Mouse (Mus musculus) lung, embryonic 15.5 days (tissue): ENCODE results near the gene Ctf2. TPM values are rescaled to one million over a fixed set of nuclear protein-coding genes. Genes with fewer than 3 reads are reported as not detected.

ENCODE experiments used
- ATAC-seq: fragments of 200-750 bp; cut with Nextera tagmentation; 2 replicates; pipeline ENCODE4 v1.8.0; 2017; ENCODE audit warnings: moderate number of reproducible peaks, borderline replicate concordance; ENCODE audit not compliant: low FRiP score, low TSS enrichment; ENCODE audit errors: extremely low read depth
- H3K27ac ChIP-seq: fragments of 300-500 bp; sonication (generic); 2 replicates; pipeline ENCODE4 v1.5.1; 2015; ENCODE audit warnings: moderate library complexity, mild to moderate bottlenecking, inconsistent platforms
- H3K27me3 ChIP-seq: fragments of 300-500 bp; sonication (generic); 2 replicates; pipeline ENCODE4 v1.6.1; 2015; ENCODE audit warnings: inconsistent platforms
- H3K36me3 ChIP-seq: fragments of 300-500 bp; sonication (generic); 2 replicates; pipeline ENCODE4 v1.6.1; 2015; ENCODE audit warnings: inconsistent platforms
- H3K4me1 ChIP-seq: fragments of 300-500 bp; sonication (generic); 2 replicates; pipeline ENCODE4 v1.6.1; 2015; ENCODE audit warnings: inconsistent platforms
- H3K4me2 ChIP-seq: fragments of 300-500 bp; sonication (generic); 2 replicates; pipeline ENCODE4 v1.6.1; 2015; ENCODE audit warnings: inconsistent platforms, mild to moderate bottlenecking, moderate library complexity
- H3K4me3 ChIP-seq: fragments of 300-500 bp; sonication (generic); 2 replicates; pipeline ENCODE4 v1.5.1; 2015; ENCODE audit warnings: mild to moderate bottlenecking, inconsistent platforms
- H3K9ac ChIP-seq: fragments of 300-500 bp; sonication (generic); 2 replicates; pipeline ENCODE4 v1.6.1; 2015; ENCODE audit warnings: inconsistent platforms
- H3K9me3 ChIP-seq: fragments of 300-500 bp; sonication (generic); 2 replicates; pipeline ENCODE4 v1.6.1; 2016; ENCODE audit warnings: inconsistent platforms
- WGBS: fragments of 180-500 bp; shearing (Covaris S2); methylation state at CpG from one replicate; pipeline ENCODE4 v1.1.7; 2015; 5-methylcytosine and 5-hydroxymethylcytosine counted together
- polyA plus RNA-seq: library from polyadenylated mRNA; unstranded; fragments of >200 nt; fragmentation: Nextera tagmentation; extraction: Ambion mirVana; gene quantifications from 2 replicates; pipeline ENCODE4 v1.2.1, GENCODE M21; 2015

The Ctf2 gene
- polyA plus RNA-seq, 1 experiment from 2014 or later, result 0.16 TPM

- Histone ChIP-seq H3K9ac (no peak overlapping the region), H3K4me2 (no peak overlapping the region), H3K4me3 (no peak overlapping the region), H3K27ac (no peak overlapping the region), H3K4me1 (peaks cover 2% of the 10 kb centered on the region; the same call in 1 of the 2 replicates), H3K36me3 (peaks cover 79% of the 10 kb centered on the region), H3K9me3 (no peaks in the 10 kb centered on the region), H3K27me3 (no peaks in the 10 kb centered on the region)
- 62% methylated on average over 5 of the region's 5 CpGs for WGBS
- ATAC-seq, result no peak
Observed at GRCm38 (mm10) chr7:127753158-127753557, 21.2 kb upstream of the Ctf2 start.

GRCm38 (mm10) chr7:127752069-127752468, 20.1 kb upstream of the Ctf2 start:
- no peak overlapping the region for H3K9ac ChIP-seq
- 92% methylated on average over 27 of the region's 27 CpGs for WGBS
- H3K27me3 ChIP-seq, result no peaks in the 10 kb centered on the region
- no peak overlapping the region for H3K4me2 ChIP-seq
- no peak for ATAC-seq
- H3K36me3 ChIP-seq, result peaks cover 71% of the 10 kb centered on the region
- H3K4me1 ChIP-seq, result peaks cover 12% of the 10 kb centered on the region
- no peak overlapping the region for H3K27ac ChIP-seq
- no peaks in the 10 kb centered on the region for H3K9me3 ChIP-seq
- no peak overlapping the region for H3K4me3 ChIP-seq

GRCm38 (mm10) chr7:127751619-127752018, 19.7 kb upstream of the Ctf2 start:
- ATAC-seq, result no peak
- H3K36me3 ChIP-seq, result peaks cover 66% of the 10 kb centered on the region
- H3K4me2 ChIP-seq, result no peak overlapping the region
- WGBS, result 87% methylated on average over 5 of the region's 5 CpGs
- no peak overlapping the region for H3K4me3 ChIP-seq
- H3K27ac ChIP-seq, result no peak overlapping the region
- no peaks in the 10 kb centered on the region for H3K27me3 ChIP-seq
- no peak overlapping the region for H3K9ac ChIP-seq
- no peaks in the 10 kb centered on the region for H3K9me3 ChIP-seq
- H3K4me1 ChIP-seq, result peaks cover 12% of the 10 kb centered on the region

- Histone ChIP-seq H3K9ac (no peak overlapping the region), H3K27me3 (no peaks in the 10 kb centered on the region), H3K27ac (no peak overlapping the region), H3K9me3 (no peaks in the 10 kb centered on the region), H3K4me3 (no peak overlapping the region), H3K4me2 (no peak overlapping the region), H3K4me1 (peaks cover 12% of the 10 kb centered on the region), H3K36me3 (peaks cover 64% of the 10 kb centered on the region)
- ATAC-seq, result no peak
- WGBS, result 84% methylated on average over 19 of the region's 19 CpGs
Observed at GRCm38 (mm10) chr7:127750131-127751127, 18.5 kb upstream of the Ctf2 start.

- WGBS, result 87% methylated on average over 28 of the region's 28 CpGs
- Histone ChIP-seq H3K27me3 (no peaks in the 10 kb centered on the region), H3K4me2 (peak overlapping the region; percentile 89; the same call in 1 of the 2 replicates), H3K4me1 (peaks cover 21% of the 10 kb centered on the region), H3K27ac (no peak overlapping the region), H3K4me3 (peak overlapping the region; percentile 92; the same call in 1 of the 2 replicates), H3K36me3 (peaks cover 51% of the 10 kb centered on the region), H3K9ac (0 out of 2 replicates have a peak overlapping the region, but pooled peaks have one; percentile 80), H3K9me3 (no peaks in the 10 kb centered on the region)
- ATAC-seq, result no peak
Observed at GRCm38 (mm10) chr7:127748235-127748560, 16.2 kb upstream of the Ctf2 start.

- Histone ChIP-seq H3K4me3 (peak overlapping the region; percentile 92), H3K27me3 (no peaks in the 10 kb centered on the region), H3K9ac (peak overlapping the region; percentile 80), H3K27ac (peak overlapping the region; percentile 89), H3K9me3 (no peaks in the 10 kb centered on the region), H3K4me2 (peak overlapping the region; percentile 89), H3K4me1 (peaks cover 21% of the 10 kb centered on the region), H3K36me3 (peaks cover 46% of the 10 kb centered on the region)
- ATAC-seq, result no peak
- 26% methylated on average over 6 of the region's 6 CpGs for WGBS
Observed at GRCm38 (mm10) chr7:127747559-127748234, 15.7 kb upstream of the Ctf2 start.

- peak; percentile 8 for ATAC-seq
- Histone ChIP-seq H3K27ac (peak overlapping the region; percentile 89), H3K9me3 (no peaks in the 10 kb centered on the region), H3K27me3 (no peaks in the 10 kb centered on the region), H3K9ac (peak overlapping the region; percentile 80), H3K4me2 (peak overlapping the region; percentile 89), H3K36me3 (peaks cover 36% of the 10 kb centered on the region), H3K4me1 (peaks cover 21% of the 10 kb centered on the region), H3K4me3 (peak overlapping the region; percentile 92)
- under 1% methylated on average over 50 of the region's 62 CpGs for WGBS
Observed at GRCm38 (mm10) chr7:127746494-127747491, 14.8 kb upstream of the Ctf2 start.

- H3K9ac ChIP-seq, result peak overlapping the region; percentile 80
- H3K4me1 ChIP-seq, result peaks cover 21% of the 10 kb centered on the region
- peak overlapping the region; percentile 89 for H3K4me2 ChIP-seq
- peaks cover 27% of the 10 kb centered on the region for H3K36me3 ChIP-seq
- H3K27me3 ChIP-seq, result no peaks in the 10 kb centered on the region
- H3K27ac ChIP-seq, result peak overlapping the region; percentile 89
- H3K9me3 ChIP-seq, result no peaks in the 10 kb centered on the region
- peak; percentile 86 for ATAC-seq
- H3K4me3 ChIP-seq, result peak overlapping the region; percentile 92
- WGBS, result under 1% methylated on average over 36 of the region's 39 CpGs
Observed at GRCm38 (mm10) chr7:127745652-127746493, 13.9 kb upstream of the Ctf2 start.

GRCm38 (mm10) chr7:127745251-127745651, 13.3 kb upstream of the Ctf2 start:
- WGBS, result under 1% methylated on average over 19 of the region's 19 CpGs
- peak; percentile 80 for ATAC-seq

GRCm38 (mm10) chr7:127744366-127745045, 12.5 kb upstream of the Ctf2 start, which contains the start of gene Fbxl19:
TSS of gene Fbxl19 (plus strand) at chr7:127744543.
- no peaks in the 10 kb centered on the region for H3K9me3 ChIP-seq
- under 1% methylated on average over 26 of the region's 26 CpGs for WGBS
- H3K9ac ChIP-seq, result peak within 1 kb of the TSS; percentile 80

More at GRCm38 (mm10) chr7:127745251-127745651, 13.3 kb upstream of the Ctf2 start:
- Histone ChIP-seq H3K9ac (peak overlapping the region; percentile 80), H3K4me2 (peak overlapping the region; percentile 89), H3K36me3 (peaks cover 21% of the 10 kb centered on the region), H3K9me3 (no peaks in the 10 kb centered on the region), H3K27ac (peak overlapping the region; percentile 89), H3K27me3 (no peaks in the 10 kb centered on the region), H3K4me1 (peaks cover 21% of the 10 kb centered on the region), H3K4me3 (peak overlapping the region; percentile 92)

More at GRCm38 (mm10) chr7:127744366-127745045, 12.5 kb upstream of the Ctf2 start, which contains the start of gene Fbxl19:
- Histone ChIP-seq H3K4me1 (peaks cover 21% of the 10 kb centered on the region), H3K27me3 (no peaks in the 10 kb centered on the region), H3K36me3 (peaks cover 14% of the 10 kb centered on the region), H3K4me2 (peak within 1 kb of the TSS; percentile 89), H3K4me3 (peak within 1 kb of the TSS; percentile 92), H3K27ac (peak within 1 kb of the TSS; percentile 89)
- ATAC-seq, result no peak
